Mouse (Mus musculus) limb, embryonic 14.5 days (tissue): Measurements from ENCODE around the gene Stau1. TPM values are rescaled to one million over a fixed set of nuclear protein-coding genes. Genes with fewer than 3 reads are reported as not detected.

Experiments
- ATAC-seq: fragments of 200-750 bp; cut with Nextera tagmentation; 2 replicates; pipeline ENCODE4 v1.8.0; 2017; ENCODE audit warnings: low read depth, moderate number of reproducible peaks, moderate TSS enrichment; ENCODE audit not compliant: low FRiP score
- DNase-seq: peaks from one replicate; pipeline ENCODE4 v3.0.0-alpha.2; 2015; ENCODE audit warnings: low spot score
- H3K27ac ChIP-seq: fragments of 300-500 bp; sonication (generic); replicated peaks from 2 replicates; pipeline ENCODE4 v1.5.1; 2014; ENCODE audit warnings: low read depth, mild to moderate bottlenecking, low read length, moderate library complexity, mixed read lengths
- H3K27me3 ChIP-seq: fragments of 300-500 bp; sonication (generic); 2 replicates; pipeline ENCODE4 v1.6.1; 2014; ENCODE audit warnings: low read length, mixed read lengths; ENCODE audit not compliant: control insufficient read depth, insufficient read depth
- H3K36me3 ChIP-seq: fragments of 300-500 bp; sonication (generic); 2 replicates; pipeline ENCODE4 v1.6.1; 2014; ENCODE audit warnings: mild to moderate bottlenecking, low read length, moderate library complexity, mixed read lengths; ENCODE audit not compliant: control insufficient read depth, insufficient read depth
- H3K4me1 ChIP-seq: fragments of 300-500 bp; sonication (generic); 2 replicates; pipeline ENCODE4 v1.6.1; 2014; ENCODE audit warnings: antibody characterized with exemption, low read length, mixed read lengths; ENCODE audit not compliant: control insufficient read depth, insufficient read depth
- H3K4me2 ChIP-seq: fragments of 300-500 bp; sonication (generic); replicated peaks from 2 replicates; pipeline ENCODE4 v1.6.1; 2014; ENCODE audit warnings: low read depth, mild to moderate bottlenecking, low read length, moderate library complexity; ENCODE audit not compliant: severe bottlenecking
- H3K4me3 ChIP-seq: fragments of 300-500 bp; sonication (generic); replicated peaks from 2 replicates; pipeline ENCODE4 v1.5.1; 2014; ENCODE audit warnings: low read length
- H3K9ac ChIP-seq: fragments of 300-500 bp; sonication (generic); 2 replicates; pipeline ENCODE4 v1.6.1; 2014; ENCODE audit warnings: mild to moderate bottlenecking, low read depth, low read length, moderate library complexity; ENCODE audit not compliant: severe bottlenecking
- H3K9me3 ChIP-seq: fragments of 300-500 bp; sonication (generic); 2 replicates; pipeline ENCODE4 v1.6.1; 2016; ENCODE audit warnings: low read length; ENCODE audit not compliant: control insufficient read depth
- POLR2A ChIP-seq: fragments of 200-500 bp; IDR thresholded peaks from 2 replicates; pipeline ENCODE4 v1.8.0; 2012; ENCODE audit warnings: inconsistent platforms, mild to moderate bottlenecking, moderate library complexity, borderline replicate concordance; ENCODE audit not compliant: insufficient read depth, insufficient read length; ENCODE audit errors: extremely low read depth
- WGBS: fragments of 180-500 bp; shearing (Covaris S2); extraction: QIAGEN DNeasy Blood & Tissue Kit; methylation state at CpG from one replicate; pipeline ENCODE4 v1.1.7; 2014; 5-methylcytosine and 5-hydroxymethylcytosine counted together
- polyA plus RNA-seq, 2 experiments: library from polyadenylated mRNA; depleted of rRNA in 1 of 2; stranded (reverse) in 1 of 2; unstranded in 1 of 2; fragments of >200 nt; fragmentation: Nextera tagmentation in 1 of 2; extraction: Ambion mirVana in 1 of 2; gene quantifications; 2 replicates each; pipeline versions ENCODE4 v1.2.1 to v1.2.3; 2012 to 2014

Stau1 gene
- polyA plus RNA-seq, 2 experiments, result 71.4 to 88.8 TPM

GRCm38 (mm10) chr2:166945456-166945855 is 50.6 kb downstream of the Stau1 start:
- Histone ChIP-seq H3K36me3 (peaks cover 93% of the 10 kb centered on the region), H3K27me3 (no peaks in the 10 kb centered on the region), H3K4me2 (no peak overlapping the region), H3K9me3 (no peaks in the 10 kb centered on the region), H3K4me3 (no peak overlapping the region), H3K27ac (no peak overlapping the region), H3K9ac (no peak overlapping the region), H3K4me1 (no peaks in the 10 kb centered on the region)
- 57% methylated on average over 4 of the region's 4 CpGs for WGBS
- TF ChIP-seq POLR2A, result no peak
- ATAC-seq (0 out of 2 replicates have a peak, but pooled peaks have one; percentile 9), DNase-seq (peak; percentile 25)

GRCm38 (mm10) chr2:166944346-166944745 is 51.8 kb downstream of the Stau1 start:
- H3K4me1 ChIP-seq, result no peaks in the 10 kb centered on the region
- no peaks in the 10 kb centered on the region for H3K27me3 ChIP-seq
- ATAC-seq (no peak), DNase-seq (no peak)
- no peak overlapping the region for H3K4me3 ChIP-seq
- TF ChIP-seq POLR2A, result no peak
- H3K9ac ChIP-seq, result no peak overlapping the region
- no peak overlapping the region for H3K4me2 ChIP-seq
- 74% methylated on average over 1 of the region's 1 CpGs for WGBS
- H3K9me3 ChIP-seq, result no peaks in the 10 kb centered on the region
- no peak overlapping the region for H3K27ac ChIP-seq
- H3K36me3 ChIP-seq, result peaks cover 89% of the 10 kb centered on the region

GRCm38 (mm10) chr2:166943146-166943545 is 53.0 kb downstream of the Stau1 start:
- WGBS, result 94% methylated on average over 2 of the region's 2 CpGs
- ATAC-seq, result no peak

GRCm38 (mm10) chr2:166936166-166936565 is 59.9 kb downstream of the Stau1 start:
- peaks cover 91% of the 10 kb centered on the region for H3K36me3 ChIP-seq
- TF ChIP-seq POLR2A, result no peak

More at GRCm38 (mm10) chr2:166943146-166943545, 53.0 kb downstream of the Stau1 start:
- H3K9ac ChIP-seq, result no peak overlapping the region
- H3K4me3 ChIP-seq, result no peak overlapping the region
- H3K4me1 ChIP-seq, result no peaks in the 10 kb centered on the region
- no peak overlapping the region for H3K27ac ChIP-seq
- DNase-seq, result no peak
- H3K4me2 ChIP-seq, result no peak overlapping the region
- TF ChIP-seq POLR2A, result no peak
- H3K27me3 ChIP-seq, result no peaks in the 10 kb centered on the region
- H3K9me3 ChIP-seq, result no peaks in the 10 kb centered on the region
- H3K36me3 ChIP-seq, result peaks cover 89% of the 10 kb centered on the region

GRCm38 (mm10) chr2:166935582-166935981 is 60.5 kb downstream of the Stau1 start:
- no peak for TF ChIP-seq POLR2A
- H3K9me3 ChIP-seq, result no peaks in the 10 kb centered on the region
- no peak overlapping the region for H3K4me2 ChIP-seq
- peaks cover 91% of the 10 kb centered on the region for H3K36me3 ChIP-seq
- no peaks in the 10 kb centered on the region for H3K4me1 ChIP-seq
- H3K27me3 ChIP-seq, result no peaks in the 10 kb centered on the region
- H3K27ac ChIP-seq, result no peak overlapping the region
- H3K4me3 ChIP-seq, result no peak overlapping the region
- 93% methylated on average over 7 of the region's 7 CpGs for WGBS
- H3K9ac ChIP-seq, result no peak overlapping the region
- DNase-seq (no peak), ATAC-seq (no peak)

More at GRCm38 (mm10) chr2:166936166-166936565, 59.9 kb downstream of the Stau1 start:
- H3K9me3 ChIP-seq, result no peaks in the 10 kb centered on the region
- no peak overlapping the region for H3K27ac ChIP-seq
- H3K4me2 ChIP-seq, result no peak overlapping the region
- no peak for ATAC-seq
- DNase-seq, result no peak
- no peak overlapping the region for H3K4me3 ChIP-seq
- H3K27me3 ChIP-seq, result no peaks in the 10 kb centered on the region
- no peaks in the 10 kb centered on the region for H3K4me1 ChIP-seq
- 84% methylated on average over 2 of the region's 2 CpGs for WGBS
- H3K9ac ChIP-seq, result no peak overlapping the region

GRCm38 (mm10) chr2:166934416-166934815 is 61.7 kb downstream of the Stau1 start:
- no peak for ATAC-seq

More at GRCm38 (mm10) chr2:166934416-166934815, 61.7 kb downstream of the Stau1 start:
- Histone ChIP-seq H3K27me3 (no peaks in the 10 kb centered on the region), H3K9me3 (no peaks in the 10 kb centered on the region), H3K4me2 (no peak overlapping the region), H3K36me3 (peaks cover 93% of the 10 kb centered on the region), H3K9ac (no peak overlapping the region), H3K4me3 (no peak overlapping the region), H3K4me1 (no peaks in the 10 kb centered on the region), H3K27ac (no peak overlapping the region)
- WGBS, result 76% methylated on average over 5 of the region's 5 CpGs
- DNase-seq, result no peak
- no peak for TF ChIP-seq POLR2A
